Mouse (Mus musculus) megakaryocyte, embryonic 14.5 days (primary cell): ENCODE data around the gene Col18a1.

Source experiments
- FLI1 ChIP-seq: IDR thresholded peaks from 2 replicates; pipeline ENCODE4 v1.6.1; 2012; ENCODE audit warnings: low read length, inconsistent platforms, mixed read lengths
- GATA1 ChIP-seq: IDR thresholded peaks from 3 replicates; pipeline ENCODE4 v1.6.1; 2012; ENCODE audit warnings: mixed read lengths, low read length, inconsistent platforms, borderline replicate concordance

- TF ChIP-seq GATA1 (no peak), FLI1 (no peak)
Observed at GRCm38 (mm10) chr10:77082921-77083320, 83.4 kb downstream of the Col18a1 start.
